Mouse (Mus musculus) small intestine, adult 2 months (tissue): ENCODE results near the gene Muc1.

Experiments used
- CTCF ChIP-seq: fragments of 200-500 bp; IDR thresholded peaks from 2 replicates; pipeline ENCODE4 v1.5.1; 2012; ENCODE audit warnings: low read depth, mild to moderate bottlenecking, control low read depth, inconsistent platforms, low read length, moderate library complexity, mixed read lengths; ENCODE audit not compliant: insufficient replicate concordance, insufficient read length; ENCODE audit errors: extremely low read depth
- POLR2A ChIP-seq: fragments of 200-500 bp; IDR thresholded peaks from 2 replicates; pipeline ENCODE4 v1.6.1; 2012; ENCODE audit warnings: low read depth, mild to moderate bottlenecking, control low read depth, inconsistent platforms, low read length, moderate library complexity

- no peak for TF ChIP-seq CTCF
- no peak for TF ChIP-seq POLR2A
These were observed 27.3 kb downstream of the Muc1 start for GRCm38 (mm10) chr3:89256177-89256576.
